Mouse (Mus musculus): ENCODE data around the gene Slc35b4. TPM values are rescaled to one million over a fixed set of nuclear protein-coding genes. Genes with fewer than 3 reads are reported as not detected.

Slc35b4 gene
- polyA plus RNA-seq (2015; fragmentation: Nextera tagmentation; extraction: Ambion mirVana): 24.3 and 24.6 TPM in 2 replicates

GRCm38 (mm10) chr6:34176864-34177247 lies at the start of gene Slc35b4:
Gene Slc35b4 (minus strand): TSS chr6:34177111.
- H3K27ac ChIP-seq (ENCODE audit: low read length): peak within 1 kb of the TSS; percentile 82
- 1% methylated on average over 29 of the region's 29 CpGs for WGBS
- TF ChIP-seq EP300 (IDR thresholded peaks at IDR 0.05) (no peak), CTCF (IDR thresholded peaks at IDR 0.05) (peak; percentile 19; the same call in 1 of the 2 replicates)

GRCm38 (mm10) chr6:34225004-34225599 lies 48.2 kb upstream of the Slc35b4 start:
- no peaks in the 10 kb centered on the region for H3K4me1 ChIP-seq (ENCODE audit: insufficient read depth, low read depth, low read length)
- DNase-seq (ENCODE audit: low spot score) (no peak), ATAC-seq (no peak)
- H3K36me3 ChIP-seq (ENCODE audit: insufficient read depth, low read length): no peaks in the 10 kb centered on the region
- TF ChIP-seq CTCF (IDR thresholded peaks at IDR 0.05) (0 out of 2 replicates have a peak, but pooled peaks have one; percentile 19), EP300 (IDR thresholded peaks at IDR 0.05) (no peak)
- H3K27ac ChIP-seq (ENCODE audit: low read length): no peak overlapping the region
- no peak overlapping the region for H3K4me3 ChIP-seq (ENCODE audit: low read depth, low read length)
- H3K27me3 ChIP-seq (replicated peaks; ENCODE audit: insufficient read depth, low read length): no peaks in the 10 kb centered on the region
- H3K4me2 ChIP-seq (replicated peaks; ENCODE audit: low read depth, low read length): no peak overlapping the region
- H3K9ac ChIP-seq (replicated peaks; ENCODE audit: low read depth): no peak overlapping the region
- WGBS: 93% methylated on average over 3 of the region's 3 CpGs
- H3K9me3 ChIP-seq (ENCODE audit: low read length): no peaks in the 10 kb centered on the region

More at GRCm38 (mm10) chr6:34176864-34177247, at the start of gene Slc35b4:
- ATAC-seq (peak; percentile 100), DNase-seq (ENCODE audit: low spot score) (peak; percentile 99)
- Histone ChIP-seq H3K4me1 (ENCODE audit: insufficient read depth, low read depth, low read length) (no peaks in the 10 kb centered on the region), H3K4me2 (replicated peaks; ENCODE audit: low read depth, low read length) (peak within 1 kb of the TSS; percentile 84), H3K27me3 (replicated peaks; ENCODE audit: insufficient read depth, low read length) (no peaks in the 10 kb centered on the region), H3K36me3 (ENCODE audit: insufficient read depth, low read length) (no peaks in the 10 kb centered on the region), H3K9ac (replicated peaks; ENCODE audit: low read depth) (peak within 1 kb of the TSS; percentile 56), H3K4me3 (ENCODE audit: low read depth, low read length) (peak within 1 kb of the TSS; percentile 77), H3K9me3 (ENCODE audit: low read length) (no peaks in the 10 kb centered on the region)

- Histone ChIP-seq H3K27ac (ENCODE audit: low read length) (no peak overlapping the region), H3K4me3 (ENCODE audit: low read depth, low read length) (no peak overlapping the region), H3K4me1 (ENCODE audit: insufficient read depth, low read depth, low read length) (no peaks in the 10 kb centered on the region), H3K4me2 (replicated peaks; ENCODE audit: low read depth, low read length) (no peak overlapping the region), H3K9ac (replicated peaks; ENCODE audit: low read depth) (no peak overlapping the region), H3K27me3 (replicated peaks; ENCODE audit: insufficient read depth, low read length) (no peaks in the 10 kb centered on the region), H3K36me3 (ENCODE audit: insufficient read depth, low read length) (no peaks in the 10 kb centered on the region), H3K9me3 (ENCODE audit: low read length) (no peaks in the 10 kb centered on the region)
- 41% methylated on average over 9 of the region's 9 CpGs for WGBS
- TF ChIP-seq EP300 (IDR thresholded peaks at IDR 0.05) (no peak), CTCF (IDR thresholded peaks at IDR 0.05) (no peak)
- DNase-seq (ENCODE audit: low spot score) (no peak), ATAC-seq (no peak)
These were observed 39.8 kb upstream of the Slc35b4 start for GRCm38 (mm10) chr6:34216450-34217319.

- WGBS: 89% methylated on average over 3 of the region's 3 CpGs
- no peaks in the 10 kb centered on the region for H3K9me3 ChIP-seq (ENCODE audit: low read length)
- no peaks in the 10 kb centered on the region for H3K4me1 ChIP-seq (ENCODE audit: insufficient read depth, low read depth, low read length)
- DNase-seq (ENCODE audit: low spot score) (no peak), ATAC-seq (no peak)
- H3K36me3 ChIP-seq (ENCODE audit: insufficient read depth, low read length): no peaks in the 10 kb centered on the region
- no peaks in the 10 kb centered on the region for H3K27me3 ChIP-seq (replicated peaks; ENCODE audit: insufficient read depth, low read length)
- no peak overlapping the region for H3K9ac ChIP-seq (replicated peaks; ENCODE audit: low read depth)
- H3K27ac ChIP-seq (ENCODE audit: low read length): no peak overlapping the region
- no peak overlapping the region for H3K4me3 ChIP-seq (ENCODE audit: low read depth, low read length)
- TF ChIP-seq CTCF (IDR thresholded peaks at IDR 0.05) (no peak), EP300 (IDR thresholded peaks at IDR 0.05) (no peak)
- no peak overlapping the region for H3K4me2 ChIP-seq (replicated peaks; ENCODE audit: low read depth, low read length)
These were observed 28.8 kb upstream of the Slc35b4 start for GRCm38 (mm10) chr6:34205754-34206153.

GRCm38 (mm10) chr6:34204971-34205572 lies 28.2 kb upstream of the Slc35b4 start:
- Histone ChIP-seq H3K9me3 (ENCODE audit: low read length) (no peaks in the 10 kb centered on the region), H3K27me3 (replicated peaks; ENCODE audit: insufficient read depth, low read length) (no peaks in the 10 kb centered on the region), H3K4me2 (replicated peaks; ENCODE audit: low read depth, low read length) (no peak overlapping the region), H3K27ac (ENCODE audit: low read length) (no peak overlapping the region), H3K36me3 (ENCODE audit: insufficient read depth, low read length) (no peaks in the 10 kb centered on the region), H3K4me3 (ENCODE audit: low read depth, low read length) (no peak overlapping the region), H3K9ac (replicated peaks; ENCODE audit: low read depth) (no peak overlapping the region), H3K4me1 (ENCODE audit: insufficient read depth, low read depth, low read length) (no peaks in the 10 kb centered on the region)
- WGBS: 56% methylated on average over 8 of the region's 8 CpGs
- no peak for ATAC-seq
- peak; percentile 52 for TF ChIP-seq CTCF (IDR thresholded peaks at IDR 0.05)
- TF ChIP-seq EP300 (IDR thresholded peaks at IDR 0.05): no peak
- DNase-seq (ENCODE audit: low spot score): no peak

GRCm38 (mm10) chr6:34203503-34203902 lies 26.6 kb upstream of the Slc35b4 start:
- H3K4me1 ChIP-seq (ENCODE audit: insufficient read depth, low read depth, low read length): no peaks in the 10 kb centered on the region
- TF ChIP-seq EP300 (IDR thresholded peaks at IDR 0.05) (no peak), CTCF (IDR thresholded peaks at IDR 0.05) (no peak)
- DNase-seq (ENCODE audit: low spot score): no peak
- no peak overlapping the region for H3K4me2 ChIP-seq (replicated peaks; ENCODE audit: low read depth, low read length)
- no peaks in the 10 kb centered on the region for H3K27me3 ChIP-seq (replicated peaks; ENCODE audit: insufficient read depth, low read length)
- H3K27ac ChIP-seq (ENCODE audit: low read length): no peak overlapping the region
- H3K9ac ChIP-seq (replicated peaks; ENCODE audit: low read depth): no peak overlapping the region
- H3K9me3 ChIP-seq (ENCODE audit: low read length): no peaks in the 10 kb centered on the region
- H3K36me3 ChIP-seq (ENCODE audit: insufficient read depth, low read length): no peaks in the 10 kb centered on the region
- 69% methylated on average over 7 of the region's 7 CpGs for WGBS
- no peak overlapping the region for H3K4me3 ChIP-seq (ENCODE audit: low read depth, low read length)
- ATAC-seq: no peak

Measured in lung, postnatal 0 days (tissue).